Mouse (Mus musculus) cerebellum, postnatal 25 days (tissue): ENCODE measurements around the gene U2af2.

ENCODE experiments used
- DNase-seq, 2 experiments: peaks; one replicate each; pipeline ENCODE4 v3.0.0; 2021; ENCODE audit warnings: mixed read lengths in 2 of 2

The U2af2 gene

DNA sequence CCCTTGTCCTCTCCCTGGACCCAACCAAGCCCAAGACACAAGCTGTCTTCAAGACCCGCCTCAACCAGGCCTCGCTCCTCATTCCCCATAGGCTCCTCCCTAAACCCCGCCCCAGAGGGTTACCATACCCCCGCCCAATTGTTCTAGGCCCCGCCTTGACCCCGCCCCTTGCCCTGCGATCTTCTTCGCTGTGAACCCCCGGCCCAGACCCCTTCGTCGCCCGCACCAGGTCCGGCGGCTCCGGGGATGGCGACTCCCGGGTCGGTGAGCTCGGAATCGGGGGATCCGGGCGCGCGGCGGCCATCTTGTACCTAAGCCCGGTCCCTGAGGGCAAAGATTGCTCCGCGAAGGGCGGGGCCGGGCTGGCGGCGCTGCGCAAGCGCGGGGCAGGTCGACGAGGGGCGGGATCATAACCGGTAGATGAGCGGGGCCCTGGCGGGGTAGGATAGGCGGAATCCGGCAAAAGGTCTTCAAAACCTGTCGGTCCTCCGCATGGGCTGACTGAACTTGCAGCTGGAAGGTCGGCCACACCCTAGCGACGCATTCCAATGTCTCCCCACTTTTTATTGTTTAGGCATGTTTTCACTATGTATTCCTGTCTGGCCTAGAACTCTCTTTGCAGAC is 23.7 kb upstream of the U2af2 start, which contains the start of gene Zfp784:
Gene Zfp784 (minus strand): TSS at position 338 of the 624 bp plus-strand sequence.
- peak; percentile 95 to 96 for DNase-seq

DNA sequence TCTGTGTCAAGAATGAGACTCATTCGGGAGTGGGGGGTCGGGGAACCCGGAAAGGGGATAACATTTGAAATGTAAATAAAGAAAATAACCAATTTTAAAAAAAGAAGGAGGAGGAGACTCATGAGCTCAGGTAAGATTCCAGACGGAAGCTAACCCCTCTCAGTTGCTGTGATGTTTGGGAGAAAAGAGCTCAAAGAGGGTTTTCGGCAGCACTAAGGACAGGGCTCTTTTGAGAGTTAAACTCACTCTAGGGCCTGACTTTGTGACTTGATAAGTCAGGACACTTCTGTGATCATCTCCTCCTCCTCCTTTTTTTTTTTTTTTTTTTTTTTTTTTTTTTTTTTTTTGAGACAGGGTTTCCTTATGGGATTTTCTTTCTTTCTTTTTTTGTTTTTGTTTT is 23.0 kb upstream of the U2af2 start:
- DNase-seq, result no peak

DNA sequence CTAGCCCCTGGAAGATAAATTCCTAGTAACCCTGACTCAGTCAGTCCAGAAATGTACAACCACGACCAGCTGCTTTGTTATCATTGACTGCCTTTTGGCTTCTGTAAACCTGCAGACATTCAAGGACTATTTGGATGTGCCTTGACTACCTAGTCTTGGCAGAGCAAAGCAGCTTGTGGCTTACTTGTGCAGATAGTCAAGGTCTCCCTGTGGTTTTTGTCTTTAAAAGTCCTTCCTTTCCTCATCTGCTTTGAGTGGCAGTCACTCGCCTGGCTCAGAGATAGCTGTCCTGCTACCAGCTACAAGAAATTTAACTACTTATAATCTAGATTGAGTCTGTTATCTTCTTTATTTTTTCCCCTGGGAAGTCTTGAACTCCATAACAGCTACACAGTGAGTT is 17.0 kb upstream of the U2af2 start:
- DNase-seq, result no peak

DNA sequence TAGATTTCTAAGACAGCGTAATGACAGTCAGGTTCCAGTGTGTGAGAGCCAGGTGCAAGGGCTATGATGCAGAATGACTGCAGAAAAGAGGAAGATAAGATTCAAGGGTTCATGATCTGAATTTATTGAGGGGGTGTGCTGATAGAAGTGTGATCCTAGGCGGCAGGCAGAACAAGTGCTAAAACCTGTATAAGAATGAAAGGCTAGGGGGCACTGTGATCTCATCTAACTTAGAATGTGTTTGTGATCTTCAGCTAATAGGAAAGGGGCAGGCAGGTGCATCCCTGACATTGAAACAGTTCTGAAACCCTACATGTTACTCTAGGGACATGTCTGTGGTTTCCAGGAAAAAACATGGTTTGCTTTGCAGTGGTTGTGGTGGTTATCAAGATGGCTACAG is 15.8 kb upstream of the U2af2 start:
- DNase-seq, result no peak

DNA sequence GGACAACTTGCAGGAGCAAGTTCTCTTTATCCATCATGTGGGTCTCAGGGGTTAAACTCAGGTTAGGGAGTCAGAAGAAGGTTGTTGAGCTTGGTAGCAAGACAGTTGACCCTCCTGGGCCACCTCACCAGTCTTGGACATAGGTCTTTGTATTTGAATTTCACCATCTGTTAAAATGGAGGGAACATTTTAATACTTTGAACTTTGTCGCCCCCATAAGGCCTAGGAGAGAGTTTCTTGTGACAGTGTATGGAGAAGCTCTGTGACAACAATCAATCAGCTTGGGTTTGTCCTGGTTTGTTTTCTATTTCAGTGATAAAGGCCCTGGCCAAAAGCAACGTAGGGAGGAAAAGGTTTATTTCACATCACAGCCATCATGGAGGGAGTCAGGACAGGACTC is 14.6 kb upstream of the U2af2 start:
- DNase-seq, result no peak

DNA sequence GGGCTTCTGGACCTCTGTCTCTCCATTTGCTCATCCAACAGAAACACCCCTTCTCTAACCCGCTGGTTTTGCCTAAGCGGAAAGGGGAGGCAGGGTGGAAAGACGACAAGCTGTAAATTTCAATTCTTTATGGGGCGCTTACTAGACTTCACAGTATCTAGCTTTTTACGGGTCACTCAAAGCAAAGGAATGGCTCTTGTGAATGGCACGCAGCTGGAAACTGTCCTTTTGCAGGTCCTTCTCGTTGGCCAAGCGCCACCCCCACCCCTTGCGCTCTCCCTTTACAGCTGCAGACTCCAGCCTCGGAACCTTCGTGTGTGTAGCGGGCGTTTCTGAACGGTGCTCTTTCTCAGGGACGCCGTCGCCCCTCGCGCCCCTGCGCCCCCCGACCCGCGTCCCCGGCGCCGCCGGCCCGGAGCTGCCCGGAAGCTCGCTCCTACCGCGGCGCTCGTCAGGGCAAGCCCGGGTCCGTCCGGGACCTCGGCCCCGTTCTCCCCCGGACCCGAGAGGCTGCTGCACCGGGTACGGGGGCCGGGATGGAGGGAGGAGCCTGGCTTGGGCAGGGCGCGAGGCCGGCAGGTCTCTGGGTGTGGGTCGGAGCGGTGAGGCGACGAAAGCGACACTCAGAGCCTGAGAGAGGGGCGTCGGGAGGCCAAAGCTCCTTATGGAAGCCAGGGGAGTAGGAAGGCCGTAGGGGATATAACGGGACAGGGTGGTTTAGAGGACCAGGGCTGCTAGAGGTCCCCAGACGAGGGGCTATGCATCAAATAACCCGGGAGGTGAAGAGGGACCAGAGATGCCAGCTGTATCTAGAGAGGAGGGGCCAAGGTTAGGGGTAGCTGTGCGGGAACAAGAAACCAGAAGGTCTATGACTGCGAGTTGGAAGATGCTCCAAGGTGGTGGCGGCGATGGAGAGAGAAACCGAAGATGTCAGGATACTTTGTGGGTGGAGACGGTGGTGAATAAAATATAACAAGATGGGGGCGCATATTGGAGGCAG is 10.4 kb upstream of the U2af2 start, which contains the start of gene Zfp580:
Gene Zfp580 (plus strand): TSS at position 346 of the 1,000 bp plus-strand sequence.
- DNase-seq, result peak; percentile 92

DNA sequence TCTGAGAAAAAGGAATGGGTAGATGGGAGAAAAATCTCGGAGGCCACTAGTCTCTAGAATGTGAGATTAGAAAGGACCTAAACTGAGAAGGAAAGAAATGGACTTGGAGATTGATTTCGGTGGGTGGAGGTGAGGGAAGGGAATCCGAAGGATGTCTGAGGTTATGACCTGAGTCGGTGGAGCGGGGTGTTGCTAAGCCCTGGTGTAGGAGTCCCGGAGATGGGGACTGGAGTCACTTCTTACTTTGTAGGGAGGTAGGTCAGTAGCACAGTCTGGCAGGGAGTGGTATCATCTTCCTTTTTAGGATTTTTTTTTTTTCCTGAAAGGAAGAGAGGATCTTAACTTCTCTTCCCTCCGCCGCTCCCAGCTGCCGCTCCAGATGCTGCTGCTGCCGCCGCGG is 9.5 kb upstream of the U2af2 start:
- DNase-seq, result no peak

DNA sequence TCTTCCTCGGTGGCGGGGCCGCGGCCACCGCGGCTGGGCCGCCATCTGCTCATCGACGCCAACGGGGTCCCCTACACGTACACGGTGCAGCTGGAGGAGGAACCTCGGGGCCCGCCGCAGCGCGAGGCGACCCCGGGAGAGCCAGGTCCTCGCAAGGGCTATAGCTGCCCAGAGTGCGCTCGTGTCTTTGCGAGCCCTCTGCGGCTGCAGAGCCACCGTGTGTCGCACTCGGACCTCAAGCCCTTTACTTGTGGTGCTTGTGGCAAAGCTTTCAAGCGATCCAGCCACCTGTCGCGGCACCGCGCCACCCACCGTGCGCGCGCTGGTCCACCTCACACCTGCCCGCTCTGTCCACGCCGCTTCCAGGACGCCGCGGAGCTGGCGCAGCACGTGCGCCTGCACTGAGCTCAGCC is 9.0 kb upstream of the U2af2 start:
- DNase-seq, result peak; percentile 50 to 60

DNA sequence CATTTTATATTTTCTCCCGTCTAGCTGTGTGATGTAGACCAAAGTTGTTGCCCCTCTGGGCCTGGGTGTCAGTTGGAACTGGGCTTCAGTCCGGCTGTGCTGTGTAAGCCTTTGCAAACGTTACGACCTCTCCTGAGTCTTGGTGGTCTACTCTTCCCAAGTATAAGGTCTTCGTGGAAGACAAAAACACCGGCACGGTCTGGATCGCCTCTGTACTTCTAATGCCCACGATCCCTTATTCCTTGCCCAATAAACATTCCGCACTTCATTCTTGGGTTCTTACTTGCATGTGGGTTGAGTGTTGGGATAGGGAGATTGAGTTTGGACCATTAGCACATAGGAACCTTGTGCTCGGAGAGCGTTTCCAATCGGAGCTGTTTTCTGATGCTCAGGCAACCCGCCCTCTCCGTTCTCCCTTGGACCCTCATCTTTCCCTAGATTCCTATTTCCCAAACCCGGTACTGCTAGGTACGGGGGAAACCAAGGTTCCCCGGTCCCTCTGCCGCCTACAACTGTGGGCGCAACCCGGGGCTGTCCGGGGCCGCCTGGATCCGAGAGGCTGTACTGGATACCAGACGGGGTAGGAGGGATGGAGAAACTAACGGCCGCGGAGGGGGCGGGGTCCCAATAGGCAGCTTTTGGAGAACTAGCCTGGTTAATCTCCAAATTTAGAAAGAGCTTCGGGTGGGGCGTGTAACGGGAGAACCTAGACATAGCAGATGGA is 8.3 kb upstream of the U2af2 start:
- DNase-seq, result peak; percentile 58 to 60

DNA sequence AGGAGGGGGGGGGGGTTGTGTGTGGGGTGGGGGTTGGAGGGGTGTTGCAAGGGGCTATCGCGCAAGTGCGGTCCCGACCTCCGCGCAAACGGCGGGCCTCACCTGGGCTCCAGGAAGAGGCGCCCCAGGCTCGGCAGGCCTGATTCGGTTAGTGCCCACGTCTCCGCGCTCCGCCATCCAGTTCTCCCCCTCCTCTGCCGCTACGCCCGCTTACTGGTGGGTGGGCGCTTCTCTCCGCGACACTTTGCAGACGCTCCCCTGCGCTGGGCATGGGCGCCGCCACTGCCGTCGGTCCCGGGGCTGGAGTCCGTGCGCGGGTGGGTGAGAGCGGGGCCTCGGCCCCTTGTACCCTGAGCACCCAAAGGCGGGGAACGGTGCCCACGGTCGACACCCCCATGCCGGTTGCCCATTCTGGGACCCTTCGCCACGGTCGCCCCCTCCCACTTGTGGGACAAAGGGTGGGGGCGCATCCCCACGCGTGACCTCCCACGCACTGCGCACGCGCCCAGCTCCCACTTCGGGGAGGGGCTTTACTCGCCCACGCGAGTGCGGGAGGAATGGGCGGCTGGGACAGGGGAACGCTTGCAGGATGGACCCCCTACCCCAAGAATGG is 5.2 kb upstream of the U2af2 start:
- peak; percentile 74 to 83 for DNase-seq

DNA sequence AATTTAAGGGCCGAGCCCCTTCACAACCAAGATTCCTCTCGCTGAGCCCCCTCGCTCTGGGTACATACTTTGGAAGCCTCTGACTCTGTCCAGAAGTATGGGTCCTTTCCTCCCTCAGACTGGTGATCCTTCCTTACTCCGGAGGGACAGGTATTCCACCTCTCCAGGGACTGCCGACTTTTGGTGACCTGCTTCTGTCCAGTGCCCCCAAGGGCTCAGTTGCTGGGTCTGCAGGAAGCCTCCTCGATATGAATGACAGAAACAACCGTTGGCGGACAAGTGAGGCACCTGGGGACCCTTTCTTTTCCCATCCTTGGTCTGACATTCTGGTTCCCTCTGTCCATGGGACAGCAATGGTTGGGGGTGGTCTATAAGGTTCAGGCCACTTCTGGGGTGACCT is 4.6 kb upstream of the U2af2 start:
- DNase-seq, result no peak

DNA sequence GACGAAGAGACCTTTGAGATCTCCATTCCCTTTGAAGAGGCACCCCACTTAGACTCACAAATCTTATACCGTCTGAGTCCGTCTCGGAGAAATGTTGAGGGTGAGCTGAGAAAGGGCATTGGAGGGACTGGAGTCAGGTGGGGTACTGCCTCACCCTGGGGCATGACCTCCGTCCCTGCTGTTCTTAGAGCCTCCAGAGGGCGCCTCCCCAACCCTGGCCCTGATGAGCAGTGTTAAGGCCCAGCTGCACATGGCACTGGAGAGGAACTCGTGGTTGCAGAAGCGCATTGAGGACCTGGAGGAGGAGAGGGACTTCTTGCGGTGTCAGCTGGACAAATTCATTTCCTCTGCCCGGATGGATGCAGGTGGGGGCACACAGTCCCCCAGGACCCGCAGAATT is 4.1 kb upstream of the U2af2 start:
- no peak for DNase-seq

DNA sequence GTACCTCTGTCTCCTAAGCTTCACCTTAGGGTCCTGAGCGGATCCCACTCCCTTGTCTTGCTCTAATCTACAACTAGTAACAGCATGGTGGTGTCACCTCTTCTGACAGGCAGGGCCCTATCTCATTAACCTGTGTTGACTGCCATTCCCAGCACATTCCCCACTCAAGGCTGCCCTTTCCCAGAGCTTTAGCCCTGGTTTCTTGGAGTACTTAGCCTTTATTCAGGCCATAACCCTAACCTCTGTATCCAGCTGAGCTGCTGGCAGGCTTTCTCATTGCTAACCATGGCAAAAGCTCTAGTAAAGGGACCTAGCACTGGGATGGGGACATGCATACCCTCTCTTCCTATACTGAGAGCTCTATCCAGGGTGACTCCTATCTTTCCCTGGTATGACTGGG is 3.3 kb upstream of the U2af2 start:
- no peak for DNase-seq

DNA sequence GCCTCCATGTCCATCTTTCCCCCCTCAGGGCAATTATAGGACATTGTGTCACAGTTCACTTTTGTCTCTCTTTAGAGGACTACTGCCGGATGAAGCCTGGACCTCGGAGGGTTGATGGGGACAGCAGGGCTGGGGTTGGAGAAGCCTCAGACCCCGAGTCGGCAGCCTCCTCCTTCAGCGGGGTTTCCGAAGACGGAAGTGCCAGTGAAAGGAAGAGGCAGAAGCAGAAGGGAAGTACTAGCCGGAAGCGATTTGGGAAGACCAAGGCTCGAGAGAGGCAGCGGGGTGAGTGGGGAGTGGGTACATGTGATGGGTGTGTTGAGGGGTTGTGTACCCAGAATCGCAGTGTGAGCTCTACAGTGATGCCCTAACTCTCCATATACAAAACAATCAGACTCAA is 2.5 kb upstream of the U2af2 start:
- DNase-seq, result no peak

DNA sequence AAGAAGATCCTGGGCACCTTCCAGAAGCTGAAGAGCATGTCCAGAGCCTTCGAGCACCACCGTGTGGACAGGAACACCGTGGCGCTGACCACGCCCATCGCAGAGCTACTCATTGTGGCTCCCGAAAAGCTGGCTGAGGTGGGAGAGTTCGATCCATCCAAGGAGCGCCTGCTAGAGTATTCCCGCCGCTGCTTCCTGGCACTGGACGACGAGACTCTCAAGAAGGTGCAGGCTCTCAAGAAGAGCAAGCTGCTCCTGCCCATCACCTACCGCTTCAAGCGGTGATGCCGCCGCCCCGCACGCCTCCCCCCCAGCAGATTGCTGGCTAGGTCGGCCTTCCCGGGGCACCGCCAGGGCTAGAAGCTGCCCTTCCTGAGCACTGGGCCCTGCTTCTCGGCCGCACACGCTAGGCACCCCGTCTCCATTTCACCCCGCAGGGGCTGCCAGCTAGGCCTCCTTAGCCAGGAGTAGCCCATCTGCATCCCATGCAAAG is 1.7 kb upstream of the U2af2 start:
- peak; percentile 86 to 93 for DNase-seq

DNA sequence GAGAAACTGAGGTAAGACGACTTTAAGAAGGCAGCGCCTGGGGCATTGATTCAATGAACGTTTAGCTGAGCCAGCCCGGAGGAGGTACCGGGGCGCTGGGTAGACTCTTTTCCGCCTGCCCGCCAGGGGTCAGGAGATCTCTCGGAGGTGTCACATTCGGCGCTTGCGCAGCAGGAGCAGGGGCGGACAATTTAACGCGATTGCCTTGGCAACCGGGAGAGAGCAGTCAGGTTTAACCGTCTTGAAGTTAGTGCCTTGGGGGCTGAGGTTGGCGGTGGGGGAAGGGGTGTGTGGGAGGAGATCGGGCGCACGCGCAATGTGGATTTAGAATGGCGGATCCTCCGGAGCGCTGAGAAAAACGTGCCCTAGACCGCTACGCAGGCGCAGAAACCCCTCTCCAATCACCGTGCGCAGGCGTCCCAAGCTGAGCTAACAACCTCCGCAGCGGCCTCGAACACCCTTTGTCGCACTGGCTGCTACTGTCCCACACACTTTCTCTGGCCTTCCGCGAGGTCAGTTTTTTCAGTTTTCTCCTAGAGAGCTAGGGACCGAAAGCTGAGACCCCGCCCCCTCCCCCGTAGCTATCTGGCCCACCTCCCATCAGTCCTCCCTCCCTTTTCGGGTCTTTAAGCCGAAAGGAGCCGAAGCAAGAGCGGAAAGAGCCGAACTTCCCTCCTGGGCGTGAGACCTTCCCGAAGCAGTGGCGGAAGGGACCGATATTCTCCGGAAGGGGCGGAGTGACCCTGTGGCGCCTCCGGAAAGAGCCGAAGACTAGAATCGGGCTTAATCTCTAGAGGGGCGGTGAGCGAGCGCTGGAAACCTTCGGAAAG is 784 bp upstream of the U2af2 start:
- DNase-seq, result peak; percentile 100

DNA sequence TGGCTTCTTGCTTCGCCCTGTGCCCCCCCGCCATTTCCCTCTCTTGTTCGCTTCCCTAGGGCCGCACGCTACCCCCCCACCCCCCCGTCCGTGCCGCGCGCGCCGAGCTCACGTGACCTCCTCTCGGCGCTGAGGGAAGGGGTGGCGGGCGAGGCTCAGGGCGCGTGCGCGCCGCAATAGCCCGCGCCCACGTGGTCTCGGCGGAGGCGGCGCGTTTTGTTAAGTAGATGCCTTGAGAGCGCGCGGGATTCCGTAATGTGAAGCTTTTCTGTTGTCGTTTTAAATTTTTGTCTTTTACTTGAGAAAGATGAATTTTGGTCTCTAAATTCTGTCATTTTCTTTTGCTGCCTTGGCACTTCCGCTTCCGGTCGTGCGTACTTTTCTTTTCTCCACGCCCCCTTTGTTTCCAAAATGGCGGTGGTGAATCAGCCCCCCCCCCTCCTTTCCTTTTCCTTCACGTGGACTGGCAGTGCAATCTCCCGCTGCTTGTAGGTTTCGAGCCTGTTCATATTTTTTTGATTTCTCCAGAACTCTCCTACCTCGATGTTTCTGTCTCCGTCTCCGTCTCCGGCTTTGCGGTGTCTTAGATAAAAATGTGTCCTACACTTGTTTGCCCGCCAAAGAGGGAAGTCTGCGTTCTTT is 538 bp downstream of the U2af2 start:
- DNase-seq, result peak in 1 of 2 experiments; percentile 82

DNA sequence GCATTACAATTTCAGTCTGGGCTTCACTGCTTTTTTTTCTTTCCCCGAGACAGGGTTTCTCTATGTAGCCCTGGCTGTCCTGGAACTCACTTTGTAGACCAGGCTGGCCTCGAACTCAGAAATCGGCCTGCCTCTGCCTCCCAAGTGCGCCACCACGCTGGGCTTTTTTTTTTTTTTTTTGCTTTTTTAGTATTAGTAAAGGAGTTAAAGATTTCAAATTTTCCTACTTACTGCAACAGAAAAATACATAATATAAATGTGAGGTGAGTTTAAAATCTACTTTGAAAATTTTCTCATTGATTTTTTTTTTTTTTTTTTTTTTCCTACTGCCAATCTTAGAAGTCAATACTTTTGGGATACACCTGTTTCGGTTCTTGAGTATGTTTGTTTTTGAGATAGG is 2.9 kb downstream of the U2af2 start:
- no peak for DNase-seq

DNA sequence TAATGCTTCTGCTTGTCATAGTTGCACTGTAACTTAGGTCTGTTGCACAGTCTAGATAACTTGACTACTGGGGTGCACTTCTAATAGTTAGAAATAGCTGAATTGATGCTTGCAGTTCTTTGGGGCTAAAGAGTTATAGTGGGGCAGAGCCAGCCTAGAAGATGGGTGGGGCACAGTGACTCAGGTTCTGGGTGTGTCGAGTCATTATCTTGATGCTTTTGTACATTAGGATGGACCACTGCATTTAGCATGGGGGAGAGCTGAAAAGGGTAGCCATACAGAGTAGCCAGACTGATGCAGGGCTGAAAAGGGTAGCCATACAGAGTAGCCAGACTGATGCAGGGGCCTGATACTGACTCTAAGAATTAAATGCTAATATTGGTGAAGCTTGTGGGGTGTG is 11.6 kb downstream of the U2af2 start:
- no peak for DNase-seq

DNA sequence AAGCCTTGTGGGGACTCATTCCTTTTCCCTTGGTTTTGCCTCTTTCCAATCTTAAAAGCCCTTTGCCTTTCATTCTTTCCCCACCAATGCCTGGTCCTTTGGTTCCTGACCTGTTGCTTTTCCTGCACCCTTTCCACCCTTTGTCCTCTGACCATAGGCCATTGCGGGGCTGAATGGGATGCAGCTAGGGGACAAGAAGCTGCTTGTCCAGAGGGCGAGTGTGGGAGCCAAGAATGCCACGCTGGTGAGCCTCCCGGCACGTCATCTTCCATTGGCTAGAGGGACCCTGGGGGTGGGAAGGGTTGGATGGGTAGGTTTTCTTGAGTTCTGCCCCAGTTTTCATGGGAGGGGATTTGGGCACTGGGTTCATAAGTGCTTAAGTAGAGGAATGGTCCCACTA is 13.0 kb downstream of the U2af2 start:
- no peak for DNase-seq

DNA sequence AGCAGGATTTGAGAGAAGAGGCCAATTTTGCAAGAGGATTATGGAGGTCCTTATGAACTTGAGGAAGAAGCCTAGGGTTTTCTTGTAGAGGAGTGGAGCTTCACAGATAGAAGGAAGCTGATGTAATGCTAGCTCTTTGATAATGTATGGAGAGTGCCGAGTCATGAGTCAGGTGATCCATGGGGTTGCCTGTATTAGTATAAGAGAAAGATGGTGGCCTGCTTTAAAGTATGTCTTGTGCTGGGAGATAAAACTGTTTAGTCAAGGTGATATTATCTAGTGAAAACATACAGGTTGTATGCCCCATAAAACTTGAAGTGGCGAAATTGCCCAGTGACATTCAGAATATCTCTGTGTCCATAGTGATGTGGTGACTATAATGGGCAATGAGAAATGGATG is 15.0 kb downstream of the U2af2 start:
- DNase-seq, result no peak
